Mouse (Mus musculus) bone marrow, adult 2 months (tissue): Measurements from ENCODE around the gene Spg21.

Experiments used
- CTCF ChIP-seq: fragments of 200-500 bp; IDR thresholded peaks from 2 replicates; pipeline ENCODE4 v1.5.1; 2011; ENCODE audit warnings: low read length, control low read depth; ENCODE audit not compliant: control insufficient read depth, insufficient read depth
- POLR2A ChIP-seq: fragments of 200-500 bp; IDR thresholded peaks from 2 replicates; pipeline ENCODE4 v1.6.1; 2011; ENCODE audit warnings: low read depth, mild to moderate bottlenecking, control low read depth, low read length, borderline replicate concordance; ENCODE audit not compliant: control insufficient read depth

DNA sequence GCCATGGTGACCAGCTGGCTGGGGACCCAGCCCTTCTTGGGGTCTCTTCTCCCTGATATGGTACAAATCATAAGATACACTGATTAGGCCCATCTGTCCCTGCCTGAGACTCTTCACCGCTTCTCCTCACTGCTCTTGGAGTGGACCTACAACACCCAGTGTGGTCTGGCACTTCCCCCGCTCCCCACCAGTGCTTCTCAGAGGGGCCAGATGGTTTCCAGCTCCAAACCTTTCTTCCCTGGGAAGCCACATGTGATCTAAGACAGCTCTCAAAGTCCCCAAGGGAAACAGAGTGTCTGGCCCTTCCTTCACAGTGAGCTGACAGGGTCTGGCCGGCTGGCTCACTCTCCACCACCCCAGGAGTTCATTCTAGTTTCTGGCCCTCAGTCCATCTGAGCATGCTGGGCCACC lies 54.1 kb downstream of the Spg21 start:
- no peak for TF ChIP-seq CTCF
- no peak for TF ChIP-seq POLR2A
